Mouse (Mus musculus) forelimb bud, embryonic 11.5 days (tissue): ENCODE results near the gene Btrc.
"Not testable (repeated sequence)": the region's sequence is repeated elsewhere in the genome, so short reads cannot be mapped to it uniquely, and the experiment has no call there.

ENCODE experiments used
- DNase-seq: peaks from one replicate; pipeline ENCODE4 v3.0.0-alpha.2; 2012; ENCODE audit warnings: low read depth, low spot score

Btrc gene

DNA sequence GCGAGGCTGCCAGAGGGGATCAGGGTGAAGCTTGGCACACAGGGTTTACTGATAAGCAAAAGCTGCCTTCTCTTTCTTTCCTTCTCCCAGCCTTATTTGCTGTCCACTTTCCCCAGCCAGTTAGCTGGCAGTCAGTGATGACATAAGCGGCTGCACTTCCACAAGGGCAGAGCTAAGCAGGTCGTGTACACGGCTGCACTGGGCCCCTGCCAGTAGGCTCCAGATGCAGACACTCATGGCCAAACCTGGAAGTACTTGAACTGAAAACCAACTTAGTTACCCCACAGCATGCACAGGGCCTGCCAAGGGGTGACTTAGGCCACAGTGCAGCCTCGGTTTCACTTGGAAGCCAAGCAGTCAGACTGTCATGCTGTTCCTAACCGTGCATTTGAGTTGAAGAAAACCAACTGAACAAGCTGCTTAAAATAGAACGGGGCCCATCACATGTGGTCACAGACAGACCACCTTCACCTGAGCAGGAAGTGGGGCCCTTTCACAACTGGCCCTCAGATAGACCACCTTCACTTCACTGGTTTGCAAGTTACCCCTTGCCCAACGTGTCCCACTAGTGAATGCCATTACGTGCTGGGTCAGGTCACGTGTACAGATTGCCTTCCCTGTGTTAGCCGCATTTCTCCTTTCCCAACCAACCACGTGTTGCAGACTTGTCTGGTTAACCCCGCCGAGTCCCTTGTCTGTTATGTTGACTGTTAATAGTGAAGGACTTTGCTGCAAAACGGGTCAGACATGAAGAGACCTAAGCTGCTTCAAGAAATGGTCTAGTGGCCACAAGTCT is 166.9 kb downstream of the Btrc start:
- DNase-seq, result no peak

DNA sequence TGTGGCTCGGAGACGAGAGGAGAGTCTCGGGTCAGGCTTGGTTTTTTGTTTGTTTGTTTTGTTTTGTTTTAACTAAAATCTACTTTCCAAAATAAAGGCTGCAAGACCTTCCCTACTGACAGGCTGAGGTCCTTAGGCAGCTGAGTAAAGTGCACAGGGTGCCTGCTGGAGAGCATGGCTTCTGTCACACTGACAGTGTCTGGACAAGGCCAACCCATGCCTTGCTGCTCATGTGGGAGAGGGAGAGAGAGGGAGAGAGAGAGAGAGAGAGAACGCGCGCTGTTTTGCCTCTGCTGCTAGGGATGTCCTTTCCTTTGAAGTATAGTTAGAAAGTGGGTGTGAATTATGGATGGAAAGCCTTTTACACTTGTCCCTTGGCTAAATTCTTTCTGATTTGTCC is 168.0 kb downstream of the Btrc start:
- no peak for DNase-seq

DNA sequence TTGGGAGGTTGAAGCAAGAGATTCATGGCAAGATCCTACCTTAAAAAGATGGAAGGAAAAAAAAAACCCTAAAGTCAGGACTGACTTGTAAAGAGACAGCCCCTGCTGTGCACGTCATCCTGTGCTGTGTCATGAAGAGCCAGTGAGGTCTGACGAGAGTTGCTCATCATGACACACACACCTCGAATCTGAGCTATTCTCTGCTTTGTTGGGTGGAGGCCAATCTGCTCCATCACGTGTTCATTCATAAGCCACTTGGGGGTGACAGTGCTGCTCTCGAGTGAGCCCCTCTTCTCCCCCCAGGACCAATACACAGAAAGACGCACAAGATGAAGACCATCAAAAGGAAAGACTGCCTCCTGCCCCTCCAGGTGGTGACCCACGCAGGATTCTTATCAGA is 170.1 kb downstream of the Btrc start:
- DNase-seq, result no peak

DNA sequence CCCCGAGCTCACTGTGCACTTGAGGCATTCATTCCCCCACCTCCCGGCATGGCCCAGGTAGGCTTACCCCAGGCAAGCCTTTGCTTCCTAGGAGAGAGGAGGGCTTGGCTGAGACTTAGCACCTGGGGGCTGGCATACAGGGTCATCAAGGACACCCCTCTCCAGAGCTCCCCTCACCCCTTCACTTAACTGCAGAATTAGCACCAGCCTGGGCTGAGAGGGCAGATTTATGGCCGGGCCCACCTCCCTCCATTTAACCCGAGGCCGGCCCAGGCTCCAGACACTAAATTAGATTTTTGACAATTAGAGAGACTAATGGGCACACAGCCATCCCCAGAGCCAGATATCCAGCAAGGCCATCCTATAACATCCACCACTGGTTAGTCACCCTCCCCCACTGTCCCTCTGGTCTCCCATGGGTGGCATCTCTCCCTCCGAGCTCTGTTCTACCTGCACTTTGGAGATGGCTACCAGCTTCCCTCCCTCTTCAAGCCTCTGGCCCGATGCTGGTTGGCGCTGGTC is 171.7 kb downstream of the Btrc start:
- DNase-seq, result no peak

DNA sequence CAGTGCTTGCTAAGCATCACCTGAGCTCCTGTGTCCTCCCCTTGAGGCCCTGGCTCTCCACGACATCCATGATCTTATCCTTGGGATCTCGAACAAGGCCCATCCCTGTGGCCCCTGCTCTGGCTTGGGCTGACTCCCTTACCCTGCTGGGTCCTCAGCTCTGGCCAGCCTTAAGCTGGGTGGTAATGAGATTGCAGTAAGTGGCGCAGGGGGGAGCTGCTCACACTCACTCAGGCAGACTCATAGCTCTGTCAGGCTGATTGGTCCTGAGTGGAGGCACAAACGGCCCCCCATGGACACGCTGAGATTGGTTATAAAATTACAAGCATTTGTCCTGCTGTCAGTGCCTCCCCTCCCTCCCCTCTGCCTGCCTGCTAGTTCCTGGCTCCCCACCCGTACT is 172.4 kb downstream of the Btrc start:
- no peak for DNase-seq

DNA sequence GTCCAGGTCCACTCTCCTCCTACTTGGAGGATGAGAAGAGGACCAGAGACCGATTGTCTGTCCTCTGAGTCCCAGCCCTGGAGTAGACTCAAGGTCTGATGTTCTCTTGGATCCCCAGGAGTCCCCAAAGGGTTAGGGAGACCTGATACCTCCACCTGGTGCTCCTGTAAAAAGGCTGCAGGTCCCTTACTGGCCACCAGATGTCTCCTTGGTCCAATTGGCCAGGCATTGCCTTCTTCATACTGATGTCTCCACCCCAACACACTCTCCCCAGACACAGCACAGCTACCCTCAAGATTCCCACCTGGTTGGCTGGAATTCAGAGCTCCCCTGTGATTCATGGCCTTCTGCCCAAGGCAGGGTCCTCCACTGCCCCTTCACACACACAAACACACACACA is 174.0 kb downstream of the Btrc start:
- DNase-seq, result peak; percentile 43

DNA sequence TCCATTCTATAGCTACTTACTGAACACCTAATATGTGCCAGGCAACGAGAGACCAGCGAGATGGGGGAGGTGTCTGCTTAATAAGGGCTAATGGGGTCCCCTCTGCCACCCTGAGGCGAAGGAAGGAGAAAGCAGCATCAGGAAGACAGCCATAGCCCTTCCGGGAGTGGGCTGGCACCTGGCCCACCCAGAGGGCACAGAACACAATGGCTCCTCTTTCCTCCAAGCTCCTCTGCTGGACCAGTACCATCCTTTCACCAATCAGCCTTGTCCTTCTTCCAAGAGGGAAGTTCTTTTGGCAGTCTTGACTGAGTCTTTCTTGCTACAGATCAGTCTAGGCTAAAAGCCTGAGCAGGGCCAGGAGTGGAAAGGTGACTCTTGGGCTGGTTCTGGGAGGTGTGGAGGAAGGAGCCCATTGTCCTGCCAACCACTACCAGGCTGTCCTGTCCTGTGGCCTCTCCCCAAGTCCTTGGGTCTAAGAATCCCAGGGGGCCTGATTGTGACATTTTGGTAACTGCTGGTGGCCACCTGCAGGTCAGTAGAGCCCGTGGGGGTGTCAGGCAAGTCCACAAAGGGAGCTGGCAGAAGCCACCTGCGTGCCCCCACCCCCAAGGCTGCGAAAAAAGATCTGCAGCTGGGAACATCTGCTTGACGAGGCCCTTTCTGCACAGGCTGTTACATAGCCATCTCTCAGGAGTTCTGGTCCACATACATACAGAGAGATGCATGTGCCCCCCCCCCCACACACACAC is 177.3 kb downstream of the Btrc start:
- DNase-seq, result no peak

DNA sequence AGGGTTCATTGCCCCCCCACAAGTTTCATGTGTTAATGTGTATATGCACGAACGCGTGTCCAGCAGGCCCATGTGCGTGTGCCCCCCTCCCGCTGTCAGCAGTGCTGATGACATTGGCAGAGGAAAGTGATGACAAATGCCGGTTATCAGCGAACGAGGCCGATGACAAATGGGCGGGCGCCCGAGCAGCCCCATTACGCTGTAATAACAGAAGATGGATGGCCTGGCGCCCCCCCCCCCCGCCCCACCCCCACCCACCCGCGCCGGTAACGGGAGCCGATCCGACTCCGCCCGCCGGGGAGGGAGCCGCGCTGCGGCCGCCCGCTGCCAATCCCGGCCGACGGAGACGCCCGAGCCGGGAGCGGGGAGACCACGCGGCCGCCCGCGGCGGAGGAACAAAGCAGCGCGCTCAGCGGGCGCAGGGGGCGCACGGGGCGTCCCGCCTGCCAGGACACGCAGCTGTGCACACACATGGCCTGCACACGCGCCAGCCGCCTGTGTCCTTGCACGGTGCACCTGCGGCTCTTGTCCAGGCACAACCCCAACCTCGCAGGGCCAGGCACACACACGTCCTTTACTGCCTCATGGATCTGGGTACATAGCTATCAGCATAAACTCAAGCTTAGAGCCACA is 178.0 kb downstream of the Btrc start:
- peak; percentile 66 for DNase-seq

DNA sequence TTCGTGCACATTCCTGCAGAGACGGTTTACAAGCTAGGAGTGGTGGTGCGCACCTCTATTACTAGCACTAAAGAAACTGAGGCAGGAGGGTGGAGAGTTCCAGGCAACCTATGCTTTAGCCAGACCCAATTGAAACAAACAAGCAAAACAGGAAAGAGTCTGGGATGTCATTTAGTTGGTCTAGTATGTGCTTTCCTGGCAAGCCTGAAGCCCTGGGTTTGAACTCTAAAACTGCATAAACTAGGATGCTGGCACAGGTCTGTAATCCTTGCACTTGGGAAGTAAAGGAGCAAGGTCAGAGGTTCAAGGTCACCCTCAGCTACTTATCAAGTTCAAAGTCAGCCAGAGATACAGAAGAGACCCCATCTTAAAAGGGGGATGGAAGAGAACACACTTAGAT is 178.5 kb downstream of the Btrc start:
- no peak for DNase-seq

DNA sequence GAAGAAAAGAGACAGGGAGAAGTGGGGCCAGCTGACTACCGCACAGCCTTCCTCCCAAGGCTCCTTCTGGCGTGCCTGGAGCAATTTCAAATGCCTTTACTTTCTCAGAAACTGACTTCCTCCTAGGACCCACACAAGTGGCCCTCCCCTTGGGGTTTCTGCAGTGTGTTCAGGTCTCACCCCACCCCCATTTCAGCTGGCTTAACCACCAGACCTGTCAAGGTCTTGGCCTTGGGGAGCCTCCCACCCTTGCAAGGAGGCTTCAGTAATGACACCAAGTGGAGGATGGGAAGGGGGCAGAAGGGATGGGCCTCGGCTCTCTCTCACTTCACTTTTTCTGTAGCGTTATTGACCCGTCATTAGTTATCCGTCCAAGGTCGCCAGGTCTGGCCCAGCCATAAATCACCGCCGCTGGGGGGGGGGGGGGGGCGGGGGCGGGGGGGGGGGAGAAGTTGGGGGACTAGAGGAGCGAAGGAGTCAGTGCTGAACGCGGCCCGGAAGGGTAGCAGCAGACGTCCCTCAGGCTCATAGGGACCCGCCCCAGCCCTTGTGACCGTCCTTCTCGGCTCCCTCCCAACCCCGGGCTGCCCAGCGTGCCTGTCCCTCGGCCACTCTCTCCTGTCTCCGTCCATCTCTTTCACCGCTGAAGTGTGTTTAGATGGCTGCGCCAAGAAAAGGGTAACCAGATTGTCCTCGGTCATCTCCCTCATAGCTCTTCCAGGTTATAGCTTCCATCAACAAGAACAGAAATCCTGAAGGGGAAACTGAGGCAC is 180.8 kb downstream of the Btrc start:
- DNase-seq, result no peak

DNA sequence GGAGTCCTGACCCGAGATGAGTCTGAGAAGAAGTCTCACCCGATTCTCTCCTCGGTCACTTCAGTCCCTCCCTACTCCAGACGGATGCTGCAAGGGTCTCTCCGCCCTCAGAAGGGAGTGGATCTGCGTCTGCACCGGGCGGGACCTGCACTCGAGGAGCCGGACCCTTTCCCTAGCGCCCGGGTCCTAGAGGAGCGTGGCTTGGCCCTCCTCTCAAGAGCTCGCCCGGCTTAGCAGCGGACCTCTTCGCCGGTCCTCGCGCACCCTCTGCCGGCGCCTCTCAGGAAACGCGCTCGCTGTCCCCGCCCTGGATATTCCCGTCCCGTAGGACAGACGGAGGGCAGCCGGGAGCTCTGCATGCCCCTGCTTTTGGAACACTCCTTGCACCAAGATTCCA is 181.4 kb downstream of the Btrc start:
- DNase-seq, result peak; percentile 81

DNA sequence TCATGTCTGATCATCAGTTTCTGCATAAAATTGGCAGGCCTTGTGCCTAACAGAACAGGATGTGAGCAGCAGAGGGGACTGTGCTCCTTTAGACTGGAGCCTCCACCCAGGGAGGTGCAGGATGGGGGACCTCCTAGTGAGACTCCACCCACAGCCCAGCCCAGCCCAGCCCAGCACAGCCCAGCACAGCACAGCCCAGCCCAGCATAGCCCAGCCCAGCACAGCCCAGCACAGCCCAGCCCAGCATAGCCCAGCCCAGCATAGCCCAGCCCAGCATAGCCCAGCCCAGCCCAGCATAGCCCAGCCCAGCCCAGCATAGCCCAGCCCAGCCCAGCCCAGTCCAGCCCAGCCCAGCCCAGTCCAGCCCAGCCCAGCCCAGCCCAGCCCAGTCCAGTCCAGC is 184.7 kb downstream of the Btrc start:
- DNase-seq, result not testable (repeated sequence)

DNA sequence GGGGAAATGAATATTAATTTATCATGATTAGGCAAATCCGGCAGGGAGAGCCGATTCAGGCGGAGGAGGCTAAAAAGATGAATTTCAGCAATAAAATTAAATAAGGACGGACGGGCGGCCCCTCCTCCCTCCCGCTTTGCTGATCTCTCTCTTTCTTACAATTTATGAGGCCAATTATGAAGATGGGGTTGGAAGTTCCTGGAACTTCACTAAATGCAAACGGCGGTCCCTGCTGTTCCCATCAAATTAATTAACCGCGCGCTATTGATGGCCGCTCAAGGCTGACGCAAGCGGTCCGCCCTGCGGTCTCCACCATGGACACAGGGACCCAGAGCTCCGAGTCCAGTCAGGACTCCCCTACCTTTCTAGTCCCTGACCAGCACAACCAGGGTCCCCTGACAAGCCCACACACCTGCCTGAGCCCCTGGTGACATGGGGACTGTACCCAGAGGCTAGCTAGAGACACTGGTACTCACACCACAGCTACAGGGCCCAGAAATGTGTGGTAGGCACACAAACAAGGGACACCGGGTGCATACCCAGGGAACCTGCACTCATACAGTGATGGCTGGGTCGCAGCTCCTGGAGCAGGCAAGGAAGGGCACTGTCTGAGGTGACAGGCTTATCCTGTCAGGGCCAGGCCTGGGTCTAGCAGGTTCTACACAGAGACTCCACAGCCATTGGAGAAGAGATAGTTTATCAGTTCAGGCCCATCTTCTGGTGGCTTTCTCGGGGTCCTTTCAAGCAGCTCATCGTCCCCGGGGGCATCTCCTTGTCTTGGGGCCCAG is 185.8 kb downstream of the Btrc start:
- no peak for DNase-seq

DNA sequence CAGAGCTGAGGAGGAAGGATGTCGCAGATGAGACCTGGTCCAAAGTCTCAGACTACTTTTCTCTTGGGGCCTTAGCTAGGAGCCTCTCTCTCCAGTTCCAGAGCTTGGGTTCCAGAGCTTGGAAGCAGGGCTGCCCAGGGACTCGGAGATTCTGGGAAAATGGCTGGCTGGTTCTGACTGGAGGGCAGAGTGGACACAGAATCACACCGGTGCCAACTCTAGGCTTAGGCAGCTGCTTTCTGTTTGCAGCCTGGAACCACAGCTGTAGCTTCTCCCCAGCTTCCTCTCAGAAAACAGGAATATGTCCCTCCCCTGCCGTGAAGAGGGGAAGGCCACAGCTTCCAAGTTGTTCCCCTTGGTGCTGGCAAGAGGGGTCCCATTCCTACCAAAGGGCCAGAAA is 186.4 kb downstream of the Btrc start:
- DNase-seq, result no peak

DNA sequence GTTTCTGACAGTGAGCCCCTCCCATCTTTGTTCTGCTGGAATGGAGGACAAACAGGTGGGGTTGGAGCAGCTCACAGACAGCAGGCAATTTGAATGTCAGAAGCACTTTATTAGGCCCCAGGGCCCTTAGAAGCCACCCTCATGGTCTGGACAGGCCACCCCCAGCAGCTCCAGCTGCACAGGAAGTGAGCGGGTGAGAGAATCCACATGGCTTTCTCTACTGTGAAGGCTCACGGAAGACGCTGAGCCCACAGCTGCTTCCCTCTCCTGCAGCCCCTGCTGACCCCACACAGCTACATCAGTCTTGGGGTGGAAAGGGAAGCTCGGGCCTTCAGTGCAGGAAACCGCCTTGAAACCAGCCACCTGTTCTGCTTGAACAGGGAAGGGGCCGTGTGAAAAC is 188.7 kb downstream of the Btrc start:
- DNase-seq, result no peak

DNA sequence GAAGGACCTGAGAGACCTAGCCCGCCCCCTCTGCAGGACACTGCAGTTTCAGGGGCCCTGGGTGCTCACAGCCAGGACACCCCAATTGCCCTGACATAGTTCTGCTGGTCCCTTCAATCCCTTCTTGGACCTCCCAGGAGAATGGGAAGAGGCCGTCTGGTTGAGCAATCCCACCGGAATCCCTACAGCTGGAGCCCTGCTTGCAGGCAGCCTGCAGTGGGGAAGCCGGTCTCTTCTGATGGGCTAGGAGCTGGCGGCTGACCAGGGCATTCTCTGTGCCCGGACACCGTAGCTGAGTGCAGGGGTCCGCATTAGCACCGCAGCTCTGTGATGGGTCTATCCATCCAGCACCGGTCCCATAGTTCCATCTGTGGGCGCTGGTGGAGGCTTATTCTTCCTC is 190.6 kb downstream of the Btrc start:
- no peak for DNase-seq

DNA sequence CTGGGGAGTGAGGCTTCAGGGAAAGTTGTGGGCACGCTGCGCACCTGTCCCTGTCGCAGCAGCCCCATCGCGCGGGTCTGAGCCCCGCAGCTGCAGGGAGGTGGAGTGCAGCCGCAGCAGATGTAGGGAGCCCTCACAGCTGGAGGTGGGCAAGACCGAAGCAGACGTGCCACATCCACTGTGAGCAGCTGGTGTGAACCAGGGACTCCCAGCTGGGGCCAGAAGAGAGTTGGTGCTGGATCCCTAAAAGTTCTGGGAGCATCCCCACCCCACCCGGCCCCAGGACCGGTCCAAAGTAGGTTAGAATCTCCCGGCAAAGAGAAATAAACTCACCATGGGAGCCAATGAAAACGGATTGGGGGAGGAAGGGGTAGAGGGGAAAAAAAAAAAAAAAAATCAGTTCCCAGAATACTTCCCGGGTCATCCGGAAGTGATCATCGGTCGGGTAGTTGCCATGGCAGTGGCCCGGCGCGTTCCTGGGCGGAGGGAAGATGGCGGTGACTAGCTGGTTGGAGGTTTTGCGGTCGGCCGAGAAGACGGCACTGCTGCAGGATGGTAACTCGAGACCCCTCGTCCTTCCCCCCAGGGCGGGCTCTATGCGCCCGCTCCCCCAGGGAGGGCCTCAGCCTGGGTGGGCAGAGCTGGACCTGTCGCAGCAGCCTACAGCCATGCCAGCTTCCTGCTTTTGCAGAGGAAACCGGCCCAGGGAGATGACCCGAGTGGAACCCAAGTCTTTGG is 196.8 kb downstream of the Btrc start, which contains the start of the genes Poll and Gm17018:
Gene Poll (minus strand): TSS at position 379 of the 738 bp plus-strand sequence.
Gene Gm17018 (plus strand): TSS at position 463 of the 738 bp plus-strand sequence.
- peak; percentile 84 for DNase-seq

DNA sequence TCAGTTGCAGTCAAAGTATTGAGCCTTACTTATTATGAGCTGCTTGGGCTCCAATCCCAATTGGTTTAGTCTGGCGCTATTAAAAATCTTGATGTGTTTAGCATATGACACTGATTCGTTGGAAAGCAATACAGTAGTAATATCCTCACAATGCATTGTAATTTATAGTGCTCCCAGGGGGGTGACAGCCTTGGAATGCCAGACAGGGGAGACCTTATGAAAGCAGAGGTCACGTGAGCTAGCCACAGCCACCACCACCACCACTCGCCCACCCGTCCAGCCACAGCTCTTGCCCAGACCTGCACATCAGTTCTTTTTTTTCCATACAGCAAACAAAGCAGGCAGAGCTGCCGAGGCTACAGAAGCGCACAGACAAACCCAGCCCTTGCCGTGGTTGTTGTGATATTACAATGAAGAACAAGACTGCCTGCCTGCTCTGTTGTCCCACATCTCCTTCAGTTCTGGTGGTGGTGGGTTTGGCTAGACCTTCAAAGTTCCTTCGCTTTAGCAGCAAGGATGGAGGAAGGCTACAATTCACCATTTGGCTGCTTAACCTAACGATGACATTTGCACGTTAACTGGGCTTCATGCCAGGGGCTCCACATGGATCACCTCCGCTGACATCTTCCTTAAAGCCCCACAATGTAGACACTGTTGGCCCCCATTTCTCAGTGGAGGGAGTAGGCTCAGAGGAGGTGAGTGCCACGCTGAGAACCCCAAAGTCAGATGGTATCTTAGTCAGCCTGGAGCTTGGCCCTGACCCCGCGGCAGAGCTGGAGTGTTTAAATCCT is 202.6 kb downstream of the Btrc start:
- no peak for DNase-seq

DNA sequence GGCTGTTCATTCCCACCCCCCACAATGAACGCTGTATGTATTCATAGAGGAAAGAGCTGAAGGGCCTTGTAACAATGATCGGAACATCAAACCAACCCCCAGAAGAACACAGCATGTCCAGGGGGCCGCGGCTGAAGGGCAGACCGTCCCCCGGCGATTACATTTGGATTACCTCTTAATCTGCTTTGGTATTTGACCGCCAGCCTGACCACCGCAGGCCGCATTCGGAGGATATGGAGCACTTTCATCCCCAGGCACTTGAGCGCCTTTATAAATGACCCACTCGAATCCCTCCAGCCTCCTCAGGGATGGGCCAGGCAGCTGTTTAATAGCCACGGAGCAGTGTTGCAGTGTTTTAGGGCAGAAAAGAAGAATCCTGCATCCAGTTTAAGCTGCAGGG is 203.8 kb downstream of the Btrc start:
- DNase-seq, result no peak
